Mouse (Mus musculus) heart, adult 2 months (tissue): ENCODE measurements around the gene Tmem230. TPM values are rescaled to one million over a fixed set of nuclear protein-coding genes. Genes with fewer than 3 reads are reported as not detected.
"Not testable (repeated sequence)": the region's sequence is repeated elsewhere in the genome, so short reads cannot be mapped to it uniquely, and the experiment has no call there.

ENCODE experiments used
- DNase-seq, 2 experiments: peaks; one replicate each; pipeline ENCODE4 v3.0.0; 2021
- H3K27ac ChIP-seq: fragments of 200-600 bp; 2 replicates; pipeline ENCODE4 v1.8.1; 2022
- H3K27me3 ChIP-seq: fragments of 200-500 bp; 2 replicates; pipeline ENCODE4 v1.6.1; 2012; ENCODE audit warnings: mild to moderate bottlenecking, low read length, inconsistent platforms, mixed read lengths; ENCODE audit not compliant: control insufficient read depth, insufficient read depth
- H3K36me3 ChIP-seq: fragments of 200-500 bp; 2 replicates; pipeline ENCODE4 v1.6.1; 2012; ENCODE audit warnings: low read length, inconsistent platforms; ENCODE audit not compliant: control insufficient read depth, insufficient read depth
- H3K4me1 ChIP-seq: fragments of 200-500 bp; 2 replicates; pipeline ENCODE4 v1.6.1; 2011; ENCODE audit warnings: low read length; ENCODE audit not compliant: control insufficient read depth, insufficient read depth
- H3K4me3 ChIP-seq: fragments of 200-600 bp; 2 replicates; pipeline ENCODE4 v1.8.1; 2022
- H3K79me2 ChIP-seq: fragments of 200-500 bp; replicated peaks from 2 replicates; pipeline ENCODE4 v1.6.1; 2012; ENCODE audit warnings: mild to moderate bottlenecking, inconsistent platforms, low read length, moderate library complexity, mixed read lengths; ENCODE audit not compliant: control insufficient read depth, insufficient read depth
- H3K9ac ChIP-seq: fragments of 200-500 bp; 2 replicates; pipeline ENCODE4 v1.6.1; 2012; ENCODE audit warnings: low read depth, mild to moderate bottlenecking, control low read depth, inconsistent platforms, low read length, mixed read lengths
- CTCF ChIP-seq: fragments of 200-600 bp; IDR thresholded peaks from 2 replicates; pipeline ENCODE4 v1.8.1; 2022; ENCODE audit warnings: antibody characterized with exemption, mild to moderate bottlenecking, moderate library complexity
- EP300 ChIP-seq: fragments of 200-500 bp; IDR thresholded peaks from 2 replicates; pipeline ENCODE4 v1.6.1; 2011; ENCODE audit warnings: low read depth, low read length, control low read depth; ENCODE audit not compliant: insufficient read depth
- POLR2A ChIP-seq: fragments of 200-500 bp; IDR thresholded peaks from 2 replicates; pipeline ENCODE4 v1.6.1; 2011; ENCODE audit warnings: mild to moderate bottlenecking, low read depth, low read length, control low read depth; ENCODE audit not compliant: insufficient read depth
- WGBS: fragments of 180-500 bp; shearing (Covaris S2); methylation state at CpG from one replicate; pipeline ENCODE4 v1.1.7; 2018; 5-methylcytosine and 5-hydroxymethylcytosine counted together
- intact Hi-C: fragments of 180-260 bp; cut with DNase I; formaldehyde crosslinking; loops from one replicate; pipeline ENCODE4 v1.15.1; 2025
- polyA plus RNA-seq: library from polyadenylated mRNA; depleted of rRNA; stranded (reverse); fragments of >200 nt; gene quantifications from 2 replicates; pipeline ENCODE4 v1.2.3, GENCODE M21; 2012
- total RNA-seq, 2 experiments: library from RNA; stranded (reverse); gene quantifications; 2 replicates each; pipeline ENCODE4 v1.2.3; 2021

The Tmem230 gene
- total and polyA plus RNA-seq, 3 experiments = 23.1 to 28.0 (median 23.3) TPM

DNA sequence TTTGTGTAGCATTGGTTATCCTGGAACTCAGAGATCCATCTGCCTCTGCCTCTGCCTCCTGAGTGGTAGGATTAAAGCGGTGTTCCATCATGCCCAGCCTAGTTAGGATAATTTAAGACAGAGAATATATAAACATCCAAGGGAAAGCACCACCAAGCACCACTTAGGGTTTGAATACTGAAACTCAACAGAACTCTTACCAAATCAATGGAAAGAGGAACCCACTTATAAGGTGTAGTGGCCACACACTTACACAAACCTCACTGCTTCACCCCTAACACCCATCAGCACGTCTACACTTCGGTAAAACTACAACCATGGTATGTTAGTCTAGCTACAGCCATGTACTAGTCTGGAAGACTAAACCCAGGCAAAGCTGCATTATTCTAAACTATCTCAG is 4.2 kb downstream of the Tmem230 start:
- WGBS = 95% methylated on average over 3 of the region's 3 CpGs
- intact Hi-C loops = loop anchor here (5.0 to 10.0 kb wide), 3 partner anchors 101 to 571 kb away; partner anchors contain the start of genes Mcm8 and Trmt6
- peaks cover 2% of the 10 kb centered on the region for H3K4me1 ChIP-seq
- no peak for DNase-seq
- no peak overlapping the region for H3K9ac ChIP-seq
- no peaks in the 10 kb centered on the region for H3K79me2 ChIP-seq
- peaks cover 2% of the 10 kb centered on the region for H3K36me3 ChIP-seq
- H3K27ac ChIP-seq = no peak overlapping the region
- no peak overlapping the region for H3K4me3 ChIP-seq
- no peak for TF ChIP-seq EP300
- no peak for TF ChIP-seq POLR2A
- no peak for TF ChIP-seq CTCF
- H3K27me3 ChIP-seq = no peaks in the 10 kb centered on the region

DNA sequence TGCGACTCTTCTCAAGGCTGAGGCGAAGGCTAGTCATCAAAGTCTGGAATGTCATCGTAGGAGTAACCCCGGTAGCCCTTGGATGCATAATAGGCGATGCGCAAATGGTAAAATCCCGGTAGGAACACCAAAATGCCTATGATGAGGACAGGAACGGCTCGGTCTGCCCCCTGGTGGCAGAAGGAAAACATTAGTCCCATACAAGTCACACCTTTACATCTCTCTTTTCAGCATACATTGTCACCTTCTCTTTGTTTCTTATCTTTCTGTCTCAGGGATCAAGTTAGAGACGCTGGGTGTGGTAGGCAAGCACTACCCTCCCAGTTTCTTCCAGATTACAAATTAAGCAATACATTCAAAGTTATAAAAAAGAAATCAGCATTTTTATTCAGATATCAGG is 7.2 kb downstream of the Tmem230 start:
- not testable (repeated sequence) for H3K4me3 ChIP-seq, H3K9ac ChIP-seq, H3K79me2 ChIP-seq, H3K27me3 ChIP-seq, H3K36me3 ChIP-seq, H3K4me1 ChIP-seq, H3K27ac ChIP-seq
- intact Hi-C loops = loop anchor here (2.0 to 10.0 kb wide), 4 partner anchors 98 to 574 kb away; partner anchors contain the start of genes Mcm8 and Trmt6
- WGBS = 23% methylated on average over 10 of the region's 10 CpGs
- peak; percentile 36 to 66 for DNase-seq
- peak; percentile 71 for TF ChIP-seq CTCF

DNA sequence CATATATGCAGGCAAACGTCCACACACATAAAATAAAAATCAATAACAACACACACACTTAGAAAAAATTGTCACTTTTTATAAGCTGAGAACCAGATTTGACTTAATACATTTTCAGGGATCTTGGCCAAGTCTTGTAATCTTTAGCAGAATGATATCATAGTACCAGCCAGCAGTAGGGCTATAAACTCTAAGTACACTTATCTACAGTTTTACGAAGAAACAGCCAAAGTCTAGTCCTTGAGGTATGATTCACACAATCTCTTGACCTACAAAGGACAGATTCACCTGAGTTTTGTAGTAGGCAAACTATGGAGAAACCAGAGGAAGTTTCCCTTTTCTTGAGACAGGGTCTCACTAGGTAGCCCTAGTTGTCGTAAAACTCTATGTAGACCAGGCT is 8.2 kb downstream of the Tmem230 start:
- intact Hi-C loops = loop anchor here (5.0 kb wide), 1 partner anchor 177 kb away; no protein-coding TSS in a partner anchor
- H3K36me3 ChIP-seq, H3K27me3 ChIP-seq, H3K4me1 ChIP-seq, H3K9ac ChIP-seq, DNase-seq, H3K79me2 ChIP-seq, H3K27ac ChIP-seq, H3K4me3 ChIP-seq: not testable (repeated sequence)
- 76% methylated on average over 3 of the region's 3 CpGs for WGBS

DNA sequence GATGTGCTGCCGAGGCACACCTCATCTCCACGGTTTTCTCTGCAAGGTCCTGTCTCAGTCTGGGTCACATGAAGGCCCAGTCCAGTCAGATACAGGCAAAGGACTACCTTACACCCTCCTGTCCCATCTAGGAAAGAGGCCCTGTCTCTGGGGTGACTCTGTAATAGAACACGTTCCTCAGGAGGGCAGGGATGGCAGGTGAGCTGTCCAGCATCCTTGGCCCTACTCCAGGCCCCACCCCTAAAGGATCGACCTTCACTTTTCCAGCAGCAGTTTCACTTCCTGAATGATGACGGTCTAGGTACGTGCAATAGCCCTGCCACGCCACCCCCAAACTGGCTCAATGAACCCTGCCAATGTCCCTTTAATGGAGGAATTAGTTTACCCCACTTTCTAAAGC is 11.6 kb downstream of the Tmem230 start:
- no peak overlapping the region for H3K9ac ChIP-seq
- H3K4me1 ChIP-seq = no peaks in the 10 kb centered on the region
- no peak for DNase-seq
- no peaks in the 10 kb centered on the region for H3K36me3 ChIP-seq
- no peak overlapping the region for H3K4me3 ChIP-seq
- no peak overlapping the region for H3K27ac ChIP-seq
- intact Hi-C loops = loop anchor here (5.0 kb wide), 1 partner anchor 174 kb away; no protein-coding TSS in a partner anchor
- no peaks in the 10 kb centered on the region for H3K79me2 ChIP-seq
- 75% methylated on average over 7 of the region's 7 CpGs for WGBS
- TF ChIP-seq POLR2A (no peak), EP300 (no peak), CTCF (no peak)
- no peaks in the 10 kb centered on the region for H3K27me3 ChIP-seq

DNA sequence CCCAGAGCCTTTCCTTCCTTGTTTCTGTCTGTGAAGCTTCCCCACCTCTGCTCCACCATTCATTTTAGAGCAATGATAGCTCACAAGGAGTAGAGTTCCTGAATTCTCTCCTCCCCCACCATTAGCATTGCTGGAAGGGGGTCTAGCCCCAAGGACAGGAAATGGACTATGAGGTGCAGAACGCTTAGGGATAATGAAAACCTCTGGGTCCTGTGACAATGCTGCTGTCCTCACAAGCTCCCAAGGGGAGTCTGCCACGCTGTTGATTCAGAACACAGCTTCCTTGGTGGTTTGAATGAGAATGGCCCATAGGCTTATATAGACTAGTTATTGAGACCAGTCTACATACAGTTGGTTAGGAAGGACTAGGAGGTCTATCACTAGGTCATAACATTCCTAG is 12.3 kb downstream of the Tmem230 start:
- Histone ChIP-seq H3K4me1 (no peaks in the 10 kb centered on the region), H3K36me3 (no peaks in the 10 kb centered on the region), H3K27me3 (no peaks in the 10 kb centered on the region), H3K9ac (no peak overlapping the region), H3K4me3 (no peak overlapping the region), H3K27ac (no peak overlapping the region), H3K79me2 (no peaks in the 10 kb centered on the region)
- WGBS = 42% methylated on average over 2 of the region's 2 CpGs
- no peak for DNase-seq
- intact Hi-C loops = loop anchor here (5.0 kb wide), 1 partner anchor 173 kb away; no protein-coding TSS in a partner anchor
- no peak for TF ChIP-seq EP300
- TF ChIP-seq CTCF = no peak
- no peak for TF ChIP-seq POLR2A

DNA sequence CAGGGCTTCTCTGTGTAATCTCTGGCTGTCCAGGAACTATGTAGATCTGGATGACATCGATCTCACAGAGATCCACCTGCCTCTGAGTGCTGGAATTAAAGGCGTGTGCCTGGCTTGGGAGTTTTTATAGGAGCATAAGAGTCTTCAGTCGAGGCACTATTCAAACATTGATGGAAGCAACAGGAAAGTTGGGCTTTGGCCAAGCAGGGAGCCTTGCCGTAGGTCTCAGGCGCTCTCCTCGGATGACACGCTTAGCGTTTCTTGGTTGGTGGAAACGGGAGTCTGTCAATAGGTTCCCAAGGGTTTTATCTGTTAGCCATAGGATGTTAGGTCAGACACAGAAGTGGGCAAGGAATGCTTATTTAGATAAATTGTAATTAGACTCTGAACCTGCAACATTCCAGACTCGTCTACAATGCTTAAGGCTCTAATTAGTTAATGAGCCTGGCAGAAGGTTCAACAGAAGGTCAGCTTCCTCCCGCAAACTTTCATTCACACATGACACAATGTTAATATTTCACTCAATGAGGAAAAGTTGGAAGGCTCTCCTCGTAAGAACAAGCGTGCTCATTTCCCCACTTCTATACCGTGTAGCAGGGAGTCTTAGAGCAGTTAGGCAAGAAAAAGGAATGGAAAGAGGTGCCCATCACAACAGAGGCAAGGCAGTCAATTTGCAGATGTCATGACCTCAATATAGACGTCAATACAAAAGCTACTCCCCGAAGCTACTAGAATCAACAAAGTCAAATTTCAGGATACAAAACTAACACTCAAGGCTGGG is 13.4 kb downstream of the Tmem230 start:
- intact Hi-C loops = no loop called here
- 53% methylated on average over 16 of the region's 16 CpGs for WGBS
- H3K27ac ChIP-seq = no peak overlapping the region

More for the DNA sequence above, 13.4 kb downstream of the Tmem230 start:
- no peak for DNase-seq
- no peaks in the 10 kb centered on the region for H3K4me1 ChIP-seq
- H3K79me2 ChIP-seq = no peaks in the 10 kb centered on the region
- no peaks in the 10 kb centered on the region for H3K36me3 ChIP-seq
- H3K27me3 ChIP-seq = no peaks in the 10 kb centered on the region
- no peak for TF ChIP-seq POLR2A
- TF ChIP-seq CTCF = no peak
- TF ChIP-seq EP300 = no peak
- H3K9ac ChIP-seq = no peak overlapping the region
- H3K4me3 ChIP-seq = no peak overlapping the region
